Comparison of ENCODE assay signal across 9 mouse cellular contexts in genomic region chr12:105337290-105338005, GRCm38 (mm10). TPM values are rescaled to one million over a fixed set of nuclear protein-coding genes. Genes with fewer than 3 reads are reported as not detected.
DNase-seq lines count a peak whose midpoint lies in the region; ATAC-seq lines count a peak whose summit lies in the region.
"Had no signal": no experiment of that assay in that cellular context is flagged by ENCODE, and none has a peak within 500 bp of the region (broad histone marks: within the 10 kb centered on the region; RNA-seq: fewer than 3 reads in every experiment).

No protein-coding gene starts in this region.

- H3K9me3 ChIP-seq in liver, embryonic 11.5 days (ENCODE audit: control insufficient read depth, low read length) = no peaks in the 10 kb centered on the region
- no peaks in the 10 kb centered on the region for H3K9me3 ChIP-seq in embryonic facial prominence, embryonic 11.5 days (replicated peaks; ENCODE audit: control insufficient read depth, low read length)
- no peaks in the 10 kb centered on the region for H3K9me3 ChIP-seq in intestine, embryonic 15.5 days
- H3K9me3 ChIP-seq in neural tube, embryonic 14.5 days (ENCODE audit: control insufficient read depth, low read length) = no peaks in the 10 kb centered on the region

- peak overlapping the region; percentile 77 for H3K4me2 ChIP-seq in liver, embryonic 11.5 days
- peak overlapping the region; percentile 99 for H3K4me2 ChIP-seq in embryonic facial prominence, embryonic 11.5 days (ENCODE audit: low read depth, low read length)
- H3K4me2 ChIP-seq in intestine, embryonic 15.5 days (replicated peaks) = peak overlapping the region; percentile 100
- peak overlapping the region; percentile 81 for H3K4me2 ChIP-seq in neural tube, embryonic 14.5 days (ENCODE audit: low read depth, low read length)

- H3K36me3 ChIP-seq in liver, embryonic 11.5 days (ENCODE audit: control insufficient read depth, insufficient read depth, low read length) = no peaks in the 10 kb centered on the region
- no peaks in the 10 kb centered on the region for H3K36me3 ChIP-seq in embryonic facial prominence, embryonic 11.5 days (replicated peaks; ENCODE audit: control insufficient read depth, insufficient read depth, low read depth, low read length)
- H3K36me3 ChIP-seq in intestine, embryonic 15.5 days = no peaks in the 10 kb centered on the region
- no peaks in the 10 kb centered on the region for H3K36me3 ChIP-seq in neural tube, embryonic 14.5 days (ENCODE audit: control insufficient read depth, insufficient read depth, low read length)

- no peak for ATAC-seq in liver, embryonic 11.5 days (replicated peaks; ENCODE audit: low FRiP score)
- ATAC-seq in embryonic facial prominence, embryonic 11.5 days (replicated peaks; ENCODE audit: insufficient number of reproducible peaks, low FRiP score, low TSS enrichment, low read depth) = no peak
- ATAC-seq in intestine, embryonic 15.5 days = no peak
- ATAC-seq in neural tube, embryonic 14.5 days (ENCODE audit: low read depth) = no peak; the same call in 1 of the 2 replicates
- no peak for ATAC-seq in monocyte, adult 5-6 weeks (replicated peaks; ENCODE audit: insufficient number of reproducible peaks, low FRiP score, low TSS enrichment, poor library complexity, severe bottlenecking)

- H3K27me3 ChIP-seq in liver, embryonic 11.5 days (replicated peaks; ENCODE audit: control insufficient read depth, insufficient read depth, low read length) = peaks cover 39% of the 10 kb centered on the region
- peaks cover 24% of the 10 kb centered on the region for H3K27me3 ChIP-seq in embryonic facial prominence, embryonic 11.5 days (ENCODE audit: control insufficient read depth, insufficient read depth, low read length)
- H3K27me3 ChIP-seq in intestine, embryonic 15.5 days (replicated peaks) = peaks cover 33% of the 10 kb centered on the region
- H3K27me3 ChIP-seq in neural tube, embryonic 14.5 days (ENCODE audit: control insufficient read depth, insufficient read depth, low read length) = no peaks in the 10 kb centered on the region; the same call in 1 of the 2 replicates

- no peaks in the 10 kb centered on the region for H3K4me1 ChIP-seq in liver, embryonic 11.5 days (replicated peaks; ENCODE audit: control insufficient read depth, insufficient read depth, low read length)
- no peaks in the 10 kb centered on the region; the same call in 1 of the 2 replicates for H3K4me1 ChIP-seq in embryonic facial prominence, embryonic 11.5 days (ENCODE audit: control insufficient read depth, insufficient read depth, low read length)
- peaks cover 16% of the 10 kb centered on the region for H3K4me1 ChIP-seq in intestine, embryonic 15.5 days (replicated peaks)
- H3K4me1 ChIP-seq in neural tube, embryonic 14.5 days (ENCODE audit: control insufficient read depth, insufficient read depth, low read length) = peaks cover 14% of the 10 kb centered on the region; the same call in 1 of the 2 replicates

- 5% methylated on average over 31 of the region's 31 CpGs for WGBS in liver, embryonic 11.5 days
- 3% methylated on average over 31 of the region's 31 CpGs for WGBS in embryonic facial prominence, embryonic 11.5 days
- 2% methylated on average over 31 of the region's 31 CpGs for WGBS in intestine, embryonic 15.5 days
- WGBS in neural tube, embryonic 14.5 days = 4% methylated on average over 31 of the region's 31 CpGs

- H3K9ac ChIP-seq in liver, embryonic 11.5 days (ENCODE audit: low read depth, low read length) = no peak overlapping the region
- peak overlapping the region; percentile 52 for H3K9ac ChIP-seq in embryonic facial prominence, embryonic 11.5 days (replicated peaks; ENCODE audit: low read length)
- peak overlapping the region; percentile 41 for H3K9ac ChIP-seq in intestine, embryonic 15.5 days
- H3K9ac ChIP-seq in neural tube, embryonic 14.5 days (replicated peaks; ENCODE audit: low read depth, low read length) = peak overlapping the region; percentile 65

- DNase-seq in liver, embryonic 11.5 days (ENCODE audit: low spot score) = no peak
- DNase-seq in liver = no peak
- no peak for DNase-seq in embryonic facial prominence, embryonic 11.5 days (ENCODE audit: low spot score)
- no peak for DNase-seq in gastrocnemius, postnatal 25 days
- DNase-seq in urinary bladder, postnatal 14 days (ENCODE audit: low spot score) = no peak

- H3K27ac ChIP-seq in liver, embryonic 11.5 days (ENCODE audit: low read depth, low read length) = no peak overlapping the region
- H3K27ac ChIP-seq in embryonic facial prominence, embryonic 11.5 days (replicated peaks; ENCODE audit: low read depth, low read length) = no peak overlapping the region
- no peak overlapping the region for H3K27ac ChIP-seq in intestine, embryonic 15.5 days
- peak overlapping the region; percentile 82 for H3K27ac ChIP-seq in neural tube, embryonic 14.5 days (ENCODE audit: low read depth, low read length)

- peak overlapping the region; percentile 55 for H3K4me3 ChIP-seq in liver, embryonic 11.5 days (ENCODE audit: low read depth, low read length)
- H3K4me3 ChIP-seq in embryonic facial prominence, embryonic 11.5 days (ENCODE audit: low read depth, low read length) = peak overlapping the region; percentile 60
- H3K4me3 ChIP-seq in intestine, embryonic 15.5 days (replicated peaks) = peak overlapping the region; percentile 58
- H3K4me3 ChIP-seq in neural tube, embryonic 14.5 days (ENCODE audit: low read depth, low read length) = peak overlapping the region; percentile 69

RNA-seq across cellular contexts. Expression of gene Tunar, which starts 3.8 kb away (rescaled TPM):
- 0.10 and 0.16 TPM in 2 replicates for polyA plus RNA-seq in liver, embryonic 11.5 days (2014; fragmentation: Nextera tagmentation; extraction: Ambion mirVana)
- 0.46 and 0.57 TPM in 2 replicates for polyA plus RNA-seq in embryonic facial prominence, embryonic 11.5 days (2014; fragmentation: Nextera tagmentation; extraction: Ambion mirVana)
- polyA plus RNA-seq in intestine, embryonic 15.5 days (2015; fragmentation: Nextera tagmentation; extraction: Ambion mirVana) = 0.06 and 0.21 TPM in 2 replicates
- polyA plus RNA-seq in neural tube, embryonic 14.5 days (2014; fragmentation: Nextera tagmentation; extraction: Ambion mirVana) = 19.7 and 29.9 TPM in 2 replicates
- not detected in 3 replicates for total RNA-seq in monocyte, adult 5-6 weeks (2017)
- total RNA-seq in gastrocnemius, postnatal 25 days (2021) = not detected
- total RNA-seq: liver, adult 2 months had no signal
- polyA plus RNA-seq: liver, adult 2 months had no signal

Comparison
In these comparisons a context has a peak if more than half of its experiments do, and no peak if none do; other contexts are left out.
1. RNA of gene Tunar, which starts 3.8 kb away (polyA plus RNA-seq): 19.7 to 29.9 TPM in neural tube, embryonic 14.5 days; 0.46 to 0.57 TPM in embryonic facial prominence, embryonic 11.5 days, 0.06 to 0.21 TPM in intestine, embryonic 15.5 days and 0.10 to 0.16 TPM in liver, embryonic 11.5 days; every median in the first group is over 10 times any median in the second.
2. Peak in every context shown above with its lines, with median percentiles within 50 percentile points of each other: H3K4me2 ChIP-seq and H3K4me3 ChIP-seq.